Mouse (Mus musculus): ENCODE results near the gene Gpr89. TPM values are rescaled to one million over a fixed set of nuclear protein-coding genes. Genes with fewer than 3 reads are reported as not detected.

The Gpr89 gene
- polyA plus RNA-seq, 1 experiment from 2014 or later = 14.4 TPM

- Histone ChIP-seq H3K27ac (no peak overlapping the region), H3K36me3 (ENCODE audit: inconsistent target) (no peaks in the 10 kb centered on the region), H3K79me2 (ENCODE audit: inconsistent target) (no peaks in the 10 kb centered on the region), H3K4me3 (ENCODE audit: inconsistent target) (no peak overlapping the region)
- WGBS (ENCODE audit: missing documents) = 83% methylated on average over 3 of the region's 3 CpGs
These were observed 81.4 kb downstream of the Gpr89 start for GRCm38 (mm10) chr3:96823701-96824100.

GRCm38 (mm10) chr3:96821581-96821980 is 83.6 kb downstream of the Gpr89 start:
- Histone ChIP-seq H3K36me3 (ENCODE audit: inconsistent target) (no peaks in the 10 kb centered on the region), H3K4me3 (ENCODE audit: inconsistent target) (no peak overlapping the region), H3K27ac (no peak overlapping the region), H3K79me2 (ENCODE audit: inconsistent target) (no peaks in the 10 kb centered on the region)
- WGBS (ENCODE audit: missing documents) = 96% methylated on average over 4 of the region's 4 CpGs

- 82% methylated on average over 6 of the region's 6 CpGs for WGBS (ENCODE audit: missing documents)
- Histone ChIP-seq H3K4me3 (ENCODE audit: inconsistent target) (no peak overlapping the region), H3K27ac (no peak overlapping the region), H3K79me2 (ENCODE audit: inconsistent target) (no peaks in the 10 kb centered on the region), H3K36me3 (ENCODE audit: inconsistent target) (no peaks in the 10 kb centered on the region)
These were observed 84.8 kb downstream of the Gpr89 start for GRCm38 (mm10) chr3:96820116-96820915.

Other genes with a start within 250 kb of the Gpr89 start
- gene Ankrd35, start 235.2 kb downstream of the Gpr89 start, polyA plus RNA-seq (2018) = 0.03 to 0.07 TPM in 2 of 3 replicates, not detected in the other
- gene Pias3, start 209.0 kb downstream of the Gpr89 start, polyA plus RNA-seq (2018) = 13.0 to 14.5 TPM (median 14.1 TPM) in 3 replicates
- gene Nudt17, start 196.8 kb downstream of the Gpr89 start, polyA plus RNA-seq (2018) = 0.20 TPM in 1 of 3 replicates, not detected in the others
- 25.2 to 36.6 TPM (median 28.8 TPM) in 3 replicates for gene Polr3c, start 177.7 kb downstream of the Gpr89 start, polyA plus RNA-seq (2018)
- gene Rnf115, start 177.7 kb downstream of the Gpr89 start, polyA plus RNA-seq (2018) = 72.8 to 94.2 TPM (median 85.6 TPM) in 3 replicates
- gene Pdzk1, start 76.1 kb downstream of the Gpr89 start, polyA plus RNA-seq (2018) = not detected in 3 replicates
- gene Cd160, start 76.0 kb downstream of the Gpr89 start, polyA plus RNA-seq (2018) = 0.14 TPM in 1 of 3 replicates, not detected in the others
- not detected in 3 replicates for gene Gja5, start 653 bp downstream of the Gpr89 start, polyA plus RNA-seq (2018)
- not detected in 3 replicates for gene Gja8, start 20.7 kb upstream of the Gpr89 start, polyA plus RNA-seq (2018)

Data from macrophage (primary cell).